Mouse (Mus musculus) heart, postnatal 4 days (tissue): ENCODE results near the gene Gm47959. TPM values are rescaled to one million over a fixed set of nuclear protein-coding genes. Genes with fewer than 3 reads are reported as not detected.
"Not testable (repeated sequence)": the region's sequence is repeated elsewhere in the genome, so short reads cannot be mapped to it uniquely, and the experiment has no call there.

Source experiments
- DNase-seq: peaks from one replicate; pipeline ENCODE4 v3.0.0; 2021
- total RNA-seq, 2 experiments: library from RNA; stranded (reverse); gene quantifications; 2 replicates each; pipeline ENCODE4 v1.2.3; 2021

Gm47959 gene
- total RNA-seq, result not detected

DNA sequence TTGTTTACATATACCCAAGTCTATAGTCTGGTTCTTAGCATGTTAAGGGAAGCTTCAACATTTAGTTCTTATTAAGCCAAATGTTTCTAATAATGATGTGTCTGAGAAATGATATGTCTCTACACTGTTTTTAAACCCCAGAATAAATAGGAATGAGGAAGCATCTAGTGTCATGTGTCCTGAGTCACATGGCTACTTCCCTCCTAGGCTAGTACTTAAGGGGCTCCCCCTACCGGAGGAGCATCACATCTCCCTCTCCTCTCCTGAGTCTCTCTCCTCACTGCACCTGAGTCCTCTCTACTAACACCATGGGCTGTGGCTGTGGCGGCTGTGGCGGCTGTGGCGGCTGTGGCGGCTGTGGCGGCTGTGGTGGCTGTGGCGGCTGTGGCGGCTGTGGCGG lies at the start of gene Gm47959:
Gene Gm47959 (plus strand): TSS at position 243 of the 400 bp plus-strand sequence.
- DNase-seq, result not testable (repeated sequence)

DNA sequence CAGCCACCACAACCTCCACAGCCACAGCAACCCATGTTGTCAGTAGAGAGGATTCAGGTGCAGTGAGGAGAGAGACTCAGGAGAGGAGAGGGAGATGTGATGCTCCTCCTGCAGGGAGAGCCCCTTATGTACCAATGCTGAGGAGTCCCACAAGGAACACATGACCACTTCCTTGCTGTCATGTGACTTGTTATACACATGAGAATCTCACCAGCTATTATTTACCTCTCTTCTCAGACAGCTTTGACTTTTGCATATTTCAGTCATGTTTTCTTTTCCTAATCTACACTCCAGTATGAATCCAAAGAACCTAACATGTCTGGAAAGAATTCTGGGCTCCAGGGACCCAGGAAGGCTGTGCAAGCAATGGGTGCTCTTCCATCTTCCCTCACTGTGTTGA lies 44.4 kb upstream of the Gm47959 start, which contains the start of gene Gm7544:
Gene Gm7544 (minus strand): TSS at position 101 of the 400 bp plus-strand sequence.
- not testable (repeated sequence) for DNase-seq

DNA sequence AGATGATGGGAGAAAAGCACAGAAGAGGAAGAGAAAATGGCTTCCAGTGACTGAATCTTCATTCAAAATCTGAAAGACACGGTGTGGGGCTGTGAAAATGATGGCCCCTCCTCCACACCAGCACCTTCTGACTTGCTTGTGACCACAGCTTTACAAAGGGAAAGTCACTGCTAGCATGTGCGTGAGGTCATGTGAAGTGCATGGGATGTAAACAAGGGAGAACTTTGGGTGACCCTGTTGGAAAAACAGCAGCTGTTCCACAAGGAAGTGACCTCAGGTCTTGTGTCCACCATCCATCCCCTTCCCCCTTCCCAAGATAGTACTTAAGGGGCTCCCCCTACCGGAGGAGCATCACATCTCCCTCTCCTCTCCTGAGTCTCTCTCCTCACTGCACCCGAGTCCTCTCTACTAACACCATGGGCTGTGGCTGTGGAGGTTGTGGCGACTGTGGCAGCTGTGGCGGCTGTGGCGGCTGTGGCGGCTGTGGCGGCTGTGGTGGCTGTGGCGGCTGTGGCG lies 40.4 kb upstream of the Gm47959 start, which contains the start of gene Gm47955:
Gene Gm47955 (plus strand): TSS at position 417 of the 516 bp plus-strand sequence.
- no peak for DNase-seq

DNA sequence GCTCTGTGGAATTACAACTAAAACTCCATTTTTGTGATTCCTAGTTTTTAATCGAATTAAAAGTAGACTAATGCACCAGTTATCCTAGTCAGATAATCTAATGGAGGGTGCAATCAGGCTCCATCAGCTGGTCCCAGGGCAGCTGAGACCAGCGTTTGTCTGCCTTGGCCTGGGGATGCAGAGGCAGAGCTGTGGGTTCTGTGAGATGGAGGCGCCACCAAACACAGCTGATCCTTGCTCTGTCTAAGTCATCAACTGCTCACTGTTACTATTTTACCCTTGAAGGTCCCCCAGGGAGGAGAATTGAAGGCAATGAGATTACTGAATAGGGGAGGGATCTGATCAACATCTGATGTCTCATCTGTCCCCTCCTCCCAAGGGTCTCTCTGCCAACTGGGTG lies 33.9 kb upstream of the Gm47959 start:
- no peak for DNase-seq

DNA sequence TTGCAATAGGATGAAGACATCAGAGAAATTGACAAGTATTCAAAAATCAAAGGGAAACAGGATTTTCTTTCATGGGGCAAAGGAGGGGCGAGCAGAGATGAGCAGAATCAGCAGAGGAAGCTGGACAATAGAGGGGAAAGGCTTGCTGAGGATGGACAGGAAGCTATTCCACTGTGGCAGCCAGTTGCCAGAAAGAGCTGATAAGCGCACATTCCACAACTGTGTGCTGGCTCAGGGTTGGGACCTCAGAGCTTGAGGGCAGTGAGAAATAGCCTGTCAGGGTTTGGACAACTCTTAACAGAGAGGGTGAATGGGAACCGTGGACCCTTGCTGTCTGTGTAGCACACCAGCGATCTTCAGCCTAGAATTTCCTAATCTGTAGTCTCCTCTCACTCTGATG lies 28.3 kb upstream of the Gm47959 start:
- peak; percentile 54 for DNase-seq

DNA sequence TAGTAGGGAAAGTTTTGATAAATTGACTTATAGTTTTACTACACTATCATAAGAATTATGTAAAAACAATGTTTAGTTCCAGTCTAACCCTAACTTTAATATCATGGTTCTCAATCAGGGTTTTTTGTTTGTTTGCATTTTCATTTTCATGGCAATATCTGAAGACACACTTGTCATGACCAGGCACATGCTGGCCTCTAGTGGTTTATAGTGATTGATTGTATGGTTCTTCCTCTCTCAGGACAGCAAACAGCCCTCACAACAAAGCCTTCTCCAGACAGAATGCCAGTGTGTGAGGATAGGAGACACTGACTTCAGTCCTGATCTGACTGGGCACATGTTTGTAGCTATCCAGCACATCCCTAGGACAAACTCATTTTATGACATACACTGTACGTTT lies 27.1 kb upstream of the Gm47959 start:
- no peak for DNase-seq

DNA sequence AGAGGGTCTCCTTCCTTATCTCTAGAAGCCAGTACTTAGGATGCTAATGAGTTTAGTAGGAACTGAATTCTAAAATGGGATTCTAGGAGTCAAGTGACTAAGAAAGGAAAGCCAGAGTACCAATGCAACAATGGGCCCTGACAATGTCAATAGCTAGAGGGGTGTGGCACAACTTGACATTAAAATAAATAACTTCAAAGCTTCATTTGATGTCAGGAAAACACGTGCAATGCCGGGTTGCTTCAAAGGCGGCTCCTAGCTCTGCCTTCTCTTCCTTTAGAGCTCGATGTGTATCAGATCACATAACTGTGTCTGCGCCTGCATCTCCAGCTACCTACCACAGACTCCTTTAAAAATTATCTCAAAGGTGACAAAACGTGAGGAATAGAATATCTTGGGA lies 26.4 kb upstream of the Gm47959 start:
- DNase-seq, result no peak

DNA sequence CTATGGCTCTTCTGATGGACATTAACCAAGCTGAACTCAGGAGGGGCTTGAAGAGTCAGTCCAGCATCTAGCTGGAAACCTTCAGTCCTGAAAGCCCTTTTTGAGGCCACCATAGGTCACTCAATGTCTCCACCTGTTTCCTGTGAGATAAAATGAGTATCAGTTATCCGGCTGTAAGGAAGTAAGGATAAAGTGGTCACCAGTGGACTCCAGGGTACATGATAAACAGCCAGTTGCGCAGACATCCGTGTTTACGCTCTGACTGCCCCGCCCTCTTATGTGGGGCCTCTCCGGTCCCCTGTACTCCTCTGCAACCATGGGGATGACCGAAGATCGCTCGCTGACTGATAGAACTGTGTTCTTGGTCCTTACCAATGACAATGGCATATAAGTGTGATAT lies 26.0 kb upstream of the Gm47959 start:
- no peak for DNase-seq

DNA sequence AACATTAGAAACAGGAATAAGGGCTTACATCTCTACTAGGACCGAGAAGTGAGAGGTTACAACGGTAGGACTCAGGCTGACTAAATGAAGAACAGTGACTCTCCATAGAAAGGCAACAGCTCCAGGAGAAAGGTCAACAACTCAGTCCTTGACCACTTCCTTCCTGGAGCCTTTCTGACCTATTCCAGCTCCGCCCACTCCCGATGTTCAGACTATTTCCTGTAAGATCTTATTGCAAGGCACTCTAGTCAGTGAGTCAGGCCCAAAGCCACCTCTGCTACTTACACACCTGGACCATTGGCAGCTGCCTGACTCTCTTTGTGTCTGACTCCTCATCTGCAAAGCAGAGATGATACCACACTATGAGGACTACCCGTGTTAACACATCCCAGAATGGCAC lies 24.6 kb upstream of the Gm47959 start:
- DNase-seq, result no peak

DNA sequence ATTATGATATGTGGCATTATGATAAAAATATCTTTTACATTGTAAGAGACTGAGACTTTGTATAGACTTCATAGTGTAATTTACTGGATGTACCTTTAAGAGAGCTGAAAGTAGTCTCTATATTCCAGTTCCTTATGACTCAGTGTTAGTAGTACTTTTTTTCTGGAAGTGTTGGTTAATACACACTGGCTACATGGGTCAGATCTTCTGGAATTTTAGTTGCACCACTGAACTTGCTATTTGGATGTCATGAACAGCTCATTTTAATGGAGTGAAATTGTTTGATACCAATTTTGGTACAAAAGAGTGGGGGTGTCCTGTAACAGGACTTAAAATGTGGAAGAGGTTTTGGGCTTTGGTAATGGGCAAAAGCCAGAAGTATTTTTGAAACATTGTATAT lies 22.5 kb upstream of the Gm47959 start:
- no peak for DNase-seq

DNA sequence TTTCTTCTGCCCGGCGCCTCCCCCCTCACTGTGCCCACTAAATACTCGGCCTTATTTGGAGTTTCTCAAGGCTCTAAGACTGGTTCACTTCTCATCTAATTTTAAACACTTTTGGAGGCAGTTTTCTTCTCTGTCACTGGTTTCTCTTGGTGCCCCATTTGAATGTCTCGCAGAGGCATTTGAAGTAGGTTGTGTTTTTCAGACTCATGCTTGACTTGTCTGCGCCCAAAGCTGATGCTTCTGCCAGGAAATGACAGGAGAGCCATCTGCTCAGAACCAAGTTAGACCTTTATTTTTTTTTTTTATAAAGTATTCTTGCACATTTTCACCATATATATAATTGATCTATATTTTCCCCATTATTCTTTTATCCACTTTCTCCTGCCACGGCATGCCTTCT lies 13.6 kb upstream of the Gm47959 start:
- DNase-seq, result no peak

DNA sequence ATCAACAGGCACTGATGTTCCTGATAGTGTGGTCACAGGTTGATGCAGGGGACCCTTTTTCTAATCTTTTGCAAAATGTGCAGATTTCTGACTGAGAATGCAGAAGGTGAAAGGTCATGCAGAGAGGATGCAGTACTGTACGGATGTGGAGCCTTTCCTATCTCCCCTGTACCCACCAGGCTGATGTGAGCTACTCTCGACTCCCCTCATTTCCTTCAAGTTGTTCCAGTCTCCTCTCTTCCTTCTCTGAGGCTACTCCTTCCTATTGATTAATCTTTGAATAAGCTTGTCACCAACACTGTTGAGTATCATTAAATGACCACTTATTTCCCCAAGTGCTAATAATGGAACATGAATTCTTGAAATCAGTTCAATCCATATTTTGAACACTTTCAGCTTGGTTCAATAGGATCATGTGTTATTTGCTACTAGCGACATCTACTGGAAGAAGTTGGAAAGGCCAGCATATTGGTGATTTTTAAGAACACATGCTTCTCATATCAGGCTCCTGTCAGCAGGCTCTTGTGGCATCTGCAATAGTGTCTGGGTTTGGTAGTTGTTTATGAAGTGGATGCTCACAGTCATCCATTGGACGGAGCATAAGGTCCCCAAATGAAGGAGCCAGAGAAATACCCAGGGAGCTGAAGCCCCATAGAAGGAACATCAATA lies 12.7 kb upstream of the Gm47959 start:
- peak; percentile 62 for DNase-seq

DNA sequence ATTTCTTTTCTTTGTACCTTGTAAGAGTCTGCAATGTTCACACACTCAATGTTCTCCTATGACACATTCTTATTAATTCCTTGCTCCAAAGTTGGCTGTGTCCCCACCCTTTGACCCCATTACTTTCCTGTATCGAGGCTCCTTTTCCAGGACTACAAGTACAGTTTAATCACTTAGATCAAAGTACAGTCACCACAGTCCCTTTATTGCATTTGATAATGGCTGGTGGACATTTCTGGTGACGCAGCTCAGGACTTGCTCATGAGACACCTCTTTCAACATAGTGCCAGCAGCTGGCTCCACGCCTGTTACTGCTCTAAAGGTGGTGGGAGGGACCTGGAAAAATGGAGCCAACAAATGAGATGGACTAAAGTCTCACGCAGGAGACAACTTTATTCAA lies 9.3 kb upstream of the Gm47959 start:
- DNase-seq, result no peak

DNA sequence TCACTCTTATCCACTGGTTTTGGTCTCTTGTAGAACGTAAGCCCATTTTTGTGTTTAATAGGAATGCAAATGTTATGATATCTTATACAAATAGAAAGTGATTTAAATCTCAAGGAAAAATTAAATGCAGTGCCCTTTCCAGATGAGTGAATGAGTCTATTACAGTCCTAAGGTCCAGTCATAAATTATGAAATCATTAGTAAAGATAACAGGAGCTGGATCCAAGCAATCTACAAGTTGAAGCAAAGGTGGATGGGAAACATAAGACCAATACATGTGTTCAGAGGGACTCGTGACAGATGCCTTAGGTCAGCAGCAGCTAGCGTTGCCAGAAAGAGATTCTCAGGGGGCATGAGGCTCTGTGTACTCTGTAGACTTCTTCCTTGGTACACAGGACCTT lies 8.8 kb upstream of the Gm47959 start:
- no peak for DNase-seq

DNA sequence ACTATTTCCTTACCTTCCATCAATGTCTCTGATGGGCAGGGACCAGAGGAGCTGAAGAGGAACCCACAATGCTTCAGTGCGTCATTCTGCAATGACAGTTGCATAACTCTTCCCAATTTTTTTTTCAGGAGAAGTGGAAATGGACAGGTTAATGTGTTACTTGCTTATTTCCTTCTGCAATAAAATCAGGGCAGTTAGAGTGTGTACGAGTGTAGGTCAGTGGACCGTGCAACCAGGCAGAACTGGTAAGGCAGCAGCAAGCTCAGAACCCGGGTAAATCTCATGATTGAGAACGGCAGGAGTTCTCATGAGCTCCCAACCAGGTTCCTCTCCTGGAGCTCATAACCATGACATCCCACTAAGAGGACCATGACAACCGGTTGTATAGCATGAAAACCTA lies 8.3 kb upstream of the Gm47959 start:
- no peak for DNase-seq

DNA sequence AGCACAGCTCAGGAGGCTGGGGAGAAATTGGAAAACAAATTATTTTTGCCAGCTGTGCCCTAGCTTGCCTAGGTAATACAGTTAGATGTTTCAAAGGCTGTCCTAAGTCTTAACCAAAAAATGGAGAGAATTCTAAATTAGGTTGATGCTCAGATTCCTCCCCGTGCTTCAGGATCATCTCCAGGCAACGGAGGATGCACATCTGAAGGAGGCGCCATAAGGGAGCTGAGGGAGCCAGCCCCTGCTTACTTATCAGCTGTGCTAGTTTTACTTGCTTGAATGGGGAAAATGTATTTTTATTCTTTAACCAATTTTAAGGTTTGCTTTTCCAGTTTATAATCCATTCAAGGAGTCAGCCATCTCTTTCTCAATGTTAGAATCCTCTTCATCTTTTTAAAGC lies 6.4 kb upstream of the Gm47959 start:
- DNase-seq, result no peak

DNA sequence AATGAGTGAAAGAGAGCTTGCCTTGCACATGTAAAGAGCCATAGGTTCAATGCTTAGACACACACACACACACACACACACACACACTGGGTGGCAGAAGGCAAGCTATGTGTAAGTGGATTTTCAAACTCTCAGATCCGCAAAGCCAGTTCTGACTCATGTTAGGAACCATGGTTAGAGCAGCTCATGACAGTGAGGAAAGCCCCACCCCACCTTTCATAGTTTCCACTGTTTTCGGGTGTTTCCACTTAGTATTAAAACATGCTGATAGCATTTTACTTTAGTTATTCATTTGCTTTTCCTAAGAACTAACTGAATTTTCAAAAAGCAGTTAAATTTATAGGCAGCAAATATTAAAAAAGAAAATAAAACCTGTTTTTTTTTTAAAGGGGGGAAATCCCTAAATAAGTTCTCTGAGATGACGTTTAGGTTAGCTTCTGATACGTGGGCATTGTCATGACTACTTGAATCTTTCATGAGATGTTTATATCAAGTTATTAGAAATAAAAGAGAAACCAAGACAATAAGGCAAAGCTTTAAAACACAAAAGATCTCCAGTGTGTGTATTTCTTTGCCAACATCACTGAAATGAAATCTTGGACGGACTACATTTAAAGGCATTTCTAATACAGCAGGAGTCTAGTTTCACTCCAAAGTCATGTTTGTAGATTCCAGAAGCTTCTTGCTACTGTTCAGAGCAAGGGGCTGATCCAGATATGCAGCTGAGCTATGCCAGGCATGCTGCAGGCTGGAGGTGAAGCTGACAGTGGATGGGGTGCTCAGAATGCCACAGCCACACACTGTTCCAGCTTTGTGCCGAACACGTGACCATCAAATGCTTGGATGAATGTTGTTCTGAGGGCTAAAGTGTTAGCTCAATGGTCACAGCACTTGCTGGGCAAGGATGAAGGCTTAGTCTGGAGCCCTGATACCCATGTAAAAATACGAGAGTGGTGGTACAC lies 6.2 kb downstream of the Gm47959 start:
- DNase-seq, result no peak

DNA sequence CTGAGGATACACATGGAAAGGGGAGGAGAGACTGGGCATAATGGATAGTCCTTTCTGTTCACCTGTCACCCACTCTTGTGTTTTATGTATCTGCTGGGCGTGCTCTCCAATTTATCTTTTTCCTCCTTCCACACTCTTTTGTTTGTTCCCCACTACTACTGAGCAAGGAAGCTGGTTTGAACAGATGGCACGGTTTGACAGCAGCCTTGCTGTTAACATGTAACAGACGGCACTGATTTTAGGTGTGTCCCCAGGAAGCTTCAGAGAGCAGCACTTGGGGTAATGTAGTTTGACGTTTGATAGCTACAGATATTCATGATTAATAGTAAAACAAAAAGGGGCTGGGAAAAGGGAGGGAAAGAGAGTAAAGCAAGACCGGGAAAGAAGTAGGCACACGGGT lies 7.1 kb downstream of the Gm47959 start:
- DNase-seq, result no peak

DNA sequence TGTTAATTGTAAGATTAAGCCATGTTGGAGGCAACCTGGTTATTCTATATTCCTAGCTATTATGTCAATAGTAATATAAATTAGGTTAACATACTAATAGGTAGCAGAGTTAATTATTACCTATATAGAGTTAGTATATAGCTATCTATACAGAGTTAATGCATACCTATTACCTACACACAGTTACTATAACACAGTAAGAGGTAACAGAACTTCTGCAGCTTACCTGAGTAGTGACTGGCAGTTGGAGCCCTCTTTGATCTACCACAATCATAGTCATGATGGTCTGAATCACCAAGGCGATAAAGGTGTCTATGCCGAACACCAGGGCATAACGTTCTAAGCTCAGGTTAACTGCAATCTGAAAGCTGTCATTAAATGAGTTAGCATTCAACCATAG lies 14.1 kb downstream of the Gm47959 start:
- no peak for DNase-seq

DNA sequence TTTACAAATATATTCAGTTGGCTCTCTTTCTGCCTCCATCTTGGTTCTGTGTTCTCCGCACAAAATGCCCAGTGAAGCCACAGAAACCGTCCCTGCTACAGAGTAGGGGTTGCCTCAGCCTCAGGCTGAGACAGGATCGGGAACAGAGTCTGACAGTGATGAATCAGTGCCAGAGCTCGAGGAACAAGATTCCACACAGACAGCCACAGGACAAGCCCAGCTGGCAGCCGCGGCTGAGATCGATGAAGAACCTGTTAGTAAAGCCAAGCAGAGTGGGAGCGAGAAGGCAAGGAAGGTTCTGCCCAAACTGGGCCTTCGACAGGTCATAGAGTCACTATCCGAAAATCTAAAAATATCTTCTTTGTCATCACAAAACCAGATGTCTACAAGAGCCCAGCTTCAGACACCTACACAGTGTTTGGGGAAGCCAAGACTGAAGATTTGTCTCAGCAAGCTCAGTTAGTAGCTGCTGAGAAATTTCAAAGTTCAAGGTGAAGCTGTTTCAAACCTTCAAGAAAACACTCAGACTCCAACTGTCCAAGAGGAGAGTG lies 15.1 kb downstream of the Gm47959 start:
- no peak for DNase-seq

DNA sequence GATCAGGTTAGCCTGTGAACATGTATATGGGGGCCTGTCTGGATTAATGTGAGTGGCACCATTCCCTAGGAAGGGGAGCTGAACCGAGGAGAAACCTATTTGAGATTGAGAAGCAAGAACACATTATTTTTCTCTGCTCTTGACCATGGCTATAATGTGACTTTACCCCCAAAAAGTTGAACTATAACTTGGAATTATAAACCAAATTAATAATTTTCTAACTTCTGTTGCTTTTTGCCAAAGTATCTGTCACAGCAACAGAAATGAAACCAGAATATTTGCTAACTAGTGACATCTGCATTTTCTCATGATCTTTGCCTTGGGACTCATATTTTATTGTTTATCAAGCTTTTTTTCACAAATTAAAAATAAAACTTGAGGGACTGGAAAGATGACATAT lies 16.2 kb downstream of the Gm47959 start:
- DNase-seq, result no peak

DNA sequence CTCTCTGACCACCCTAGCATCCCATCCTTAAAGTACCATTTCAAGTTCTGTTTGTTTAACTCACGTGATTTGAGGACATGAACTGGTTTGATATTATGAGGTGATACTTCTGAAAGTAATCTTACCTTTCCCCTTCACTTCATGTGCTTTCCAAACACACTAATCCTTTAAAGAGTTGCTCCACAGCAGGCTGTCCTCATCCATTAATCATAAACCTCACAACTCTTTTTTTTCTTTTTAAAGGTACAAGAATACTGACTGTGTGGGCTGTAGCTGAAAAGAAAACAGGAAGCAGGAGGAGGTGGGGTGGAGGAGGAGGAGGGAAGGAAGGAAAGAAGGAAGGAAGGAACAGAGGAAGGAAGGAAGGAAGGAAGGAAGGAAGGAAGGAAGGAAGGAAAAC lies 31.6 kb downstream of the Gm47959 start:
- DNase-seq, result no peak

DNA sequence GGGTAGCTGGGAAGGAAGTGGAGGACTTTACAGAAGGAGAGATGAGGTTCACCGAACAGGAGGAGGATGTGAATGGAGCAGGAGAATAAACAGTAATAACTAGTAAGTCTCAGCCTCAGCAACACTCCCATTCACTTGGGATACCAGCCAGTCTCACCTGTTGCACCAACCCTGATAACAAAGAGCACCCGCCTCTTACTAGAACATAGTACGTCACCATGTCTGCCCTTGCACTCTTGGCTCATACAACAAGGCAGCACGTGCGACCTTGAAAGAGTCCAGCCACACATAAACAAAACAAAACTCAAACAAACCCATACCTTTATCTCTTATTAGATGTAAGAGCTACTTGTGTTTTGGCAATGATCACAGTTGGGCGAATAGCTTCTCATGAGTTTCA lies 32.2 kb downstream of the Gm47959 start:
- DNase-seq, result no peak
